Mouse (Mus musculus) kidney, embryonic 15.5 days (tissue): Measurements from ENCODE around the gene Ggt1. TPM values are rescaled to one million over a fixed set of nuclear protein-coding genes. Genes with fewer than 3 reads are reported as not detected.
"Not testable (repeated sequence)": the region's sequence is repeated elsewhere in the genome, so short reads cannot be mapped to it uniquely, and the experiment has no call there.

Experiments used
- ATAC-seq: fragments of 200-750 bp; cut with Nextera tagmentation; replicated peaks from 2 replicates; pipeline ENCODE4 v1.8.0; 2017; ENCODE audit warnings: moderate TSS enrichment; ENCODE audit not compliant: low FRiP score
- H3K27ac ChIP-seq: fragments of 300-500 bp; sonication (generic); 2 replicates; pipeline ENCODE4 v1.5.1; 2015; ENCODE audit warnings: mild to moderate bottlenecking, inconsistent platforms
- H3K27me3 ChIP-seq: fragments of 300-500 bp; sonication (generic); 2 replicates; pipeline ENCODE4 v1.6.1; 2015; ENCODE audit warnings: inconsistent platforms
- H3K36me3 ChIP-seq: fragments of 300-500 bp; sonication (generic); 2 replicates; pipeline ENCODE4 v1.6.1; 2015; ENCODE audit warnings: inconsistent platforms
- H3K4me1 ChIP-seq: fragments of 300-500 bp; sonication (generic); 2 replicates; pipeline ENCODE4 v1.6.1; 2015; ENCODE audit warnings: inconsistent platforms
- H3K4me2 ChIP-seq: fragments of 300-500 bp; sonication (generic); 2 replicates; pipeline ENCODE4 v1.6.1; 2015; ENCODE audit warnings: moderate library complexity, mild to moderate bottlenecking, inconsistent platforms
- H3K4me3 ChIP-seq: fragments of 300-500 bp; sonication (generic); replicated peaks from 2 replicates; pipeline ENCODE4 v1.5.1; 2015; ENCODE audit warnings: mild to moderate bottlenecking, inconsistent platforms
- H3K9ac ChIP-seq: fragments of 300-500 bp; sonication (generic); 2 replicates; pipeline ENCODE4 v1.6.1; 2015; ENCODE audit warnings: mild to moderate bottlenecking, inconsistent platforms
- H3K9me3 ChIP-seq: fragments of 300-500 bp; sonication (generic); replicated peaks from 2 replicates; pipeline ENCODE4 v1.6.1; 2016; ENCODE audit warnings: inconsistent platforms
- WGBS: fragments of 180-500 bp; shearing (Covaris S2); methylation state at CpG from one replicate; pipeline ENCODE4 v1.1.7; 2015; ENCODE audit warnings: mixed read lengths; 5-methylcytosine and 5-hydroxymethylcytosine counted together
- polyA plus RNA-seq: library from polyadenylated mRNA; unstranded; fragments of >200 nt; fragmentation: Nextera tagmentation; extraction: Ambion mirVana; gene quantifications from 2 replicates; pipeline ENCODE4 v1.2.1, GENCODE M21; 2015

The Ggt1 gene
- polyA plus RNA-seq, 1 experiment from 2014 or later: 137 TPM

- H3K9ac ChIP-seq: no peak overlapping the region
- H3K27ac ChIP-seq: peak overlapping the region; percentile 87
- 45% methylated on average over 7 of the region's 7 CpGs for WGBS
- ATAC-seq: peak; percentile 79
- no peak overlapping the region for H3K4me3 ChIP-seq
- no peaks in the 10 kb centered on the region for H3K9me3 ChIP-seq
- peaks cover 38% of the 10 kb centered on the region for H3K4me1 ChIP-seq
- 0 out of 2 replicates have a peak overlapping the region, but pooled peaks have one; percentile 14 for H3K4me2 ChIP-seq
- no peaks in the 10 kb centered on the region for H3K36me3 ChIP-seq
- peaks cover 19% of the 10 kb centered on the region for H3K27me3 ChIP-seq
These were observed 4.5 kb downstream of the Ggt1 start for GRCm38 (mm10) chr10:75565906-75566305.

GRCm38 (mm10) chr10:75566321-75566720 is 4.9 kb downstream of the Ggt1 start:
- Histone ChIP-seq H3K4me3 (no peak overlapping the region), H3K9ac (no peak overlapping the region), H3K27me3 (peaks cover 15% of the 10 kb centered on the region), H3K4me2 (peak overlapping the region; percentile 14; the same call in 1 of the 2 replicates), H3K9me3 (no peaks in the 10 kb centered on the region), H3K36me3 (no peaks in the 10 kb centered on the region), H3K4me1 (peaks cover 40% of the 10 kb centered on the region), H3K27ac (peak overlapping the region; percentile 87)
- 74% methylated on average over 5 of the region's 5 CpGs for WGBS
- ATAC-seq: no peak

- H3K4me2 ChIP-seq, ATAC-seq, H3K9me3 ChIP-seq, H3K36me3 ChIP-seq, H3K9ac ChIP-seq, H3K4me3 ChIP-seq: not testable (repeated sequence)
- H3K4me1 ChIP-seq: peaks cover 44% of the 10 kb centered on the region
- H3K27me3 ChIP-seq: peaks cover 11% of the 10 kb centered on the region; the same call in 1 of the 2 replicates
- peak overlapping the region; percentile 87 for H3K27ac ChIP-seq
- WGBS: 84% methylated on average over 2 of the region's 2 CpGs
These were observed 5.4 kb downstream of the Ggt1 start for GRCm38 (mm10) chr10:75566765-75567164.

GRCm38 (mm10) chr10:75568029-75568428 is 6.6 kb downstream of the Ggt1 start:
- peak overlapping the region; percentile 62 for H3K27ac ChIP-seq

GRCm38 (mm10) chr10:75568441-75568840 is 7.0 kb downstream of the Ggt1 start:
- ATAC-seq: 0 out of 2 replicates have a peak, but pooled peaks have one; percentile 14
- Histone ChIP-seq H3K9ac (no peak overlapping the region), H3K27ac (peak overlapping the region; percentile 62), H3K4me2 (peak overlapping the region; percentile 53), H3K36me3 (no peaks in the 10 kb centered on the region), H3K27me3 (no peaks in the 10 kb centered on the region), H3K4me3 (peak overlapping the region; percentile 39), H3K4me1 (peaks cover 61% of the 10 kb centered on the region), H3K9me3 (no peaks in the 10 kb centered on the region)
- WGBS: 4% methylated on average over 11 of the region's 11 CpGs

More at GRCm38 (mm10) chr10:75568029-75568428, 6.6 kb downstream of the Ggt1 start:
- no peak overlapping the region for H3K9ac ChIP-seq
- H3K4me2 ChIP-seq: peak overlapping the region; percentile 53
- ATAC-seq: no peak
- peaks cover 57% of the 10 kb centered on the region for H3K4me1 ChIP-seq
- no peaks in the 10 kb centered on the region for H3K36me3 ChIP-seq
- peak overlapping the region; percentile 39 for H3K4me3 ChIP-seq
- no peaks in the 10 kb centered on the region for H3K27me3 ChIP-seq
- WGBS: 30% methylated on average over 5 of the region's 5 CpGs
- H3K9me3 ChIP-seq: no peaks in the 10 kb centered on the region

- WGBS: 19% methylated on average over 4 of the region's 4 CpGs
- no peak for ATAC-seq
- no peaks in the 10 kb centered on the region for H3K36me3 ChIP-seq
- peak overlapping the region; percentile 62 for H3K27ac ChIP-seq
- H3K4me1 ChIP-seq: peaks cover 62% of the 10 kb centered on the region
- no peak overlapping the region; the same call in 1 of the 2 replicates for H3K9ac ChIP-seq
- H3K27me3 ChIP-seq: no peaks in the 10 kb centered on the region
- peak overlapping the region; percentile 39 for H3K4me3 ChIP-seq
- peak overlapping the region; percentile 53 for H3K4me2 ChIP-seq
- no peaks in the 10 kb centered on the region for H3K9me3 ChIP-seq
These were observed 7.4 kb downstream of the Ggt1 start for GRCm38 (mm10) chr10:75568851-75569250.

GRCm38 (mm10) chr10:75570981-75571657 is 9.7 kb downstream of the Ggt1 start:
- WGBS: 17% methylated on average over 10 of the region's 10 CpGs
- peak overlapping the region; percentile 53; the same call in 1 of the 2 replicates for H3K4me2 ChIP-seq

GRCm38 (mm10) chr10:75571937-75572336 is 10.5 kb downstream of the Ggt1 start:
- H3K9ac ChIP-seq: no peak overlapping the region
- 47% methylated on average over 9 of the region's 9 CpGs for WGBS
- no peaks in the 10 kb centered on the region for H3K36me3 ChIP-seq
- H3K4me1 ChIP-seq: peaks cover 52% of the 10 kb centered on the region
- no peak overlapping the region for H3K4me3 ChIP-seq
- no peak for ATAC-seq
- peak overlapping the region; percentile 75 for H3K27ac ChIP-seq
- no peaks in the 10 kb centered on the region for H3K27me3 ChIP-seq
- 0 out of 2 replicates have a peak overlapping the region, but pooled peaks have one; percentile 53 for H3K4me2 ChIP-seq
- no peaks in the 10 kb centered on the region for H3K9me3 ChIP-seq

More at GRCm38 (mm10) chr10:75570981-75571657, 9.7 kb downstream of the Ggt1 start:
- Histone ChIP-seq H3K36me3 (no peaks in the 10 kb centered on the region), H3K4me3 (no peak overlapping the region), H3K27ac (peak overlapping the region; percentile 75), H3K9me3 (no peaks in the 10 kb centered on the region), H3K4me1 (peaks cover 52% of the 10 kb centered on the region), H3K27me3 (no peaks in the 10 kb centered on the region), H3K9ac (no peak overlapping the region)
- ATAC-seq: peak; percentile 10; the same call in 1 of the 2 replicates

- H3K27ac ChIP-seq: peak overlapping the region; percentile 75
- H3K4me3 ChIP-seq: no peak overlapping the region
- no peak overlapping the region for H3K9ac ChIP-seq
- no peaks in the 10 kb centered on the region for H3K9me3 ChIP-seq
- 43% methylated on average over 10 of the region's 10 CpGs for WGBS
- H3K4me1 ChIP-seq: peaks cover 46% of the 10 kb centered on the region
- no peaks in the 10 kb centered on the region for H3K36me3 ChIP-seq
- peak overlapping the region; percentile 25 for H3K4me2 ChIP-seq
- H3K27me3 ChIP-seq: no peaks in the 10 kb centered on the region
- ATAC-seq: peak; percentile 68; the same call in 1 of the 2 replicates
These were observed 11.8 kb downstream of the Ggt1 start for GRCm38 (mm10) chr10:75573181-75573580.

GRCm38 (mm10) chr10:75573965-75574364 is 12.6 kb downstream of the Ggt1 start:
- Histone ChIP-seq H3K4me3 (no peak overlapping the region), H3K4me2 (peak overlapping the region; percentile 25), H3K9me3 (no peaks in the 10 kb centered on the region), H3K9ac (no peak overlapping the region), H3K36me3 (no peaks in the 10 kb centered on the region), H3K27ac (peak overlapping the region; percentile 75), H3K4me1 (peaks cover 39% of the 10 kb centered on the region), H3K27me3 (no peaks in the 10 kb centered on the region)
- no peak for ATAC-seq
- WGBS: 90% methylated on average over 9 of the region's 9 CpGs

GRCm38 (mm10) chr10:75579129-75579528 is 17.7 kb downstream of the Ggt1 start:
- H3K4me3 ChIP-seq: no peak overlapping the region
- H3K9ac ChIP-seq: no peak overlapping the region
- peaks cover 6% of the 10 kb centered on the region; the same call in 1 of the 2 replicates for H3K4me1 ChIP-seq
- no peak overlapping the region for H3K27ac ChIP-seq
- no peaks in the 10 kb centered on the region for H3K36me3 ChIP-seq
- H3K27me3 ChIP-seq: no peaks in the 10 kb centered on the region
- H3K4me2 ChIP-seq: no peak overlapping the region
- 86% methylated on average over 6 of the region's 6 CpGs for WGBS
- no peak for ATAC-seq
- no peaks in the 10 kb centered on the region for H3K9me3 ChIP-seq

GRCm38 (mm10) chr10:75585876-75586552 is 24.6 kb downstream of the Ggt1 start:
- H3K9ac ChIP-seq: no peak overlapping the region
- H3K4me3 ChIP-seq: 0 out of 2 replicates have a peak overlapping the region, but pooled peaks have one; percentile 7
- peak overlapping the region; percentile 46 for H3K4me2 ChIP-seq
- H3K27ac ChIP-seq: 0 out of 2 replicates have a peak overlapping the region, but pooled peaks have one; percentile 4
- WGBS: 15% methylated on average over 20 of the region's 20 CpGs
- peaks cover 51% of the 10 kb centered on the region for H3K4me1 ChIP-seq
- peak; percentile 30; the same call in 1 of the 2 replicates for ATAC-seq
- H3K9me3 ChIP-seq: no peaks in the 10 kb centered on the region
- H3K27me3 ChIP-seq: peaks cover 9% of the 10 kb centered on the region; the same call in 1 of the 2 replicates
- H3K36me3 ChIP-seq: no peaks in the 10 kb centered on the region
